Mouse (Mus musculus): ENCODE data around the gene Gm20479. TPM values are rescaled to one million over a fixed set of nuclear protein-coding genes. Genes with fewer than 3 reads are reported as not detected.

Gm20479 gene
- total RNA-seq, 1 experiment from 2014 or later, result not detected

DNA sequence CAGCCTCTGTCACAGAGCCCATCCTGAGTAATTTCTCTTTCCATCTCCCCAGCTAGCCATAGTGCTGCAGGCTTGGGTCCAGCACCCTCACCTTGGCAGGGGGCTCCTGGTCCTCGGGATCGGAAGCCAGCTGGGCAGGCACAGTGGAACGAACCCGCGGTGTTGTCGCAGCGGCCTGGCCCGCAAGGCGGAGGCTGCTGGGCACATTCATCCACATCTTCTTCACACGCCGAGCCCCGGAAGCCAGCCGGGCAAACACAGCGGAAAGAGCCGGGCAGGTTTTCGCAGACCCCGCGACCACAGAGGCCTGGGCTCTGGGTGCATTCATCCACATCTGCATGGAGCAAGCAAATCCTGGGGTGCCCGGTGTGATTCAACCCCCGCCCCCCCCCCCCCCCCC is 32.3 kb downstream of the Gm20479 start:
- no peak for ATAC-seq (replicated peaks; ENCODE audit: insufficient number of reproducible peaks, low FRiP score, low TSS enrichment, poor library complexity, severe bottlenecking)

GRCm38 (mm10) chr7:27324161-27324560 is 33.1 kb downstream of the Gm20479 start:
- ATAC-seq (replicated peaks; ENCODE audit: insufficient number of reproducible peaks, low FRiP score, low TSS enrichment, poor library complexity, severe bottlenecking), result no peak

DNA sequence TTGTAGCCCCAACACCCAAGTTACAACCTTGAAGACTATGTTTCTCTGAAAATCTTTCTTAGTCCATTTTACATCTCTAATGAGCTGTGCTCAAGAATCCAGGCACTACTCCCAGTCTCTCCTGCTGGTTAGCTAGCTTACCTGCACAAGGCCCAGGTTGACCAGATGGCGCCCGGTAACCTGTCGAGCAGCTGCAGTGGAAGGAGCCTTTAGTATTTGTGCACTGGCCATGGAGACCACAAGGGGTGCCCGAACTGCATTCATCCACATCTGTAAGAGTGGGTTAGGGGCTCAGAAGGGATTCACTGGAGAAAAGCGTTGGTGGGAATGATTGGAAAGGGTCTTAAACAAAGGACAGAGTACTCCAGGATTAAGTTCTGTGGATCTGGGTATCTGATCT is 34.2 kb downstream of the Gm20479 start:
- no peak for ATAC-seq (replicated peaks; ENCODE audit: insufficient number of reproducible peaks, low FRiP score, low TSS enrichment, poor library complexity, severe bottlenecking)

DNA sequence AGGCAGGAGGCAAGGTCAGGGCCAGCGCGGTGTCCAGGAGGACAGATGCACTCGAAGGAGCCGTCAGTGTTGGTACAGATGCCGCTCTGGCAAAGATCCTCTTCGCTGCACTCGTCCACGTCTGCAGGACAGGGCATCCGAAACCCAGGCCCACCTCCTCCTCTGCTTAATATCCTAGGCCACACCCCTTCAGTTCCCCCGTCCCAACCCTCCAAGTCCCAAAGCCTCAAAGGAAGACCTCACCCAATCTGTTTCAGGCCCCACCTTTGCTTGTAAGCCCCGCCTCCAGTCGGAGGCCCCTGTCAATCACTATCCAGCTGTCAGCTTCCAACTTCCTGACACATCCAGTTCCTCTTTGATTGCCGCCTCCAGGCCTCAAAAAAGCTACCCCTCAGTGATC is 34.9 kb downstream of the Gm20479 start:
- no peak for ATAC-seq (replicated peaks; ENCODE audit: insufficient number of reproducible peaks, low FRiP score, low TSS enrichment, poor library complexity, severe bottlenecking)

GRCm38 (mm10) chr7:27319411-27319810 is 37.8 kb downstream of the Gm20479 start:
- ATAC-seq (replicated peaks; ENCODE audit: insufficient number of reproducible peaks, low FRiP score, low TSS enrichment, poor library complexity, severe bottlenecking), result no peak

GRCm38 (mm10) chr7:27315958-27316357 is 41.3 kb downstream of the Gm20479 start:
- no peak for ATAC-seq (replicated peaks; ENCODE audit: insufficient number of reproducible peaks, low FRiP score, low TSS enrichment, poor library complexity, severe bottlenecking)

- no peak for ATAC-seq (replicated peaks; ENCODE audit: insufficient number of reproducible peaks, low FRiP score, low TSS enrichment, poor library complexity, severe bottlenecking)
Measured at GRCm38 (mm10) chr7:27314393-27314792, 42.8 kb downstream of the Gm20479 start.

- ATAC-seq (replicated peaks; ENCODE audit: insufficient number of reproducible peaks, low FRiP score, low TSS enrichment, poor library complexity, severe bottlenecking), result no peak
Measured at GRCm38 (mm10) chr7:27311651-27312284, 45.5 kb downstream of the Gm20479 start.

GRCm38 (mm10) chr7:27310996-27311535 is 46.2 kb downstream of the Gm20479 start:
- no peak for ATAC-seq (replicated peaks; ENCODE audit: insufficient number of reproducible peaks, low FRiP score, low TSS enrichment, poor library complexity, severe bottlenecking)

DNA sequence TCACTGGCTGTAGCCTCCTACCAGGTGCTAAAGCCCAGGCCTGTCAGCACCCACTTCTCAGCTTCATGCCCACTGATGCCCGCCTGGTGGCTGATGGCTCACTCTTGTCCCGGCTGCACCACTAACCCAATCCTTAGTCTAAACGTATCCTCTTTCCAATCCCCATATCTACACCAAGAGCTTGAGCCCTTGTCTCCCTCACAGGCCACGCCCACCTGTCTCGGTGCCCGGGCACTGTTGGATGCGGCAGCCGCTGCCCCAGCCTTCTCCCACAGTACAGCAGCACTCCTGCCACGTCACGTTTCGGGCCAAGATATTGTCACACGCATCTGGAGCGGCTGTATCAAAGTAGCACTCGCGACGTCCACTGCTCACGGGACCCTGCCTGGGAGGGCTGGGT is 46.9 kb downstream of the Gm20479 start:
- no peak for ATAC-seq (replicated peaks; ENCODE audit: insufficient number of reproducible peaks, low FRiP score, low TSS enrichment, poor library complexity, severe bottlenecking)

DNA sequence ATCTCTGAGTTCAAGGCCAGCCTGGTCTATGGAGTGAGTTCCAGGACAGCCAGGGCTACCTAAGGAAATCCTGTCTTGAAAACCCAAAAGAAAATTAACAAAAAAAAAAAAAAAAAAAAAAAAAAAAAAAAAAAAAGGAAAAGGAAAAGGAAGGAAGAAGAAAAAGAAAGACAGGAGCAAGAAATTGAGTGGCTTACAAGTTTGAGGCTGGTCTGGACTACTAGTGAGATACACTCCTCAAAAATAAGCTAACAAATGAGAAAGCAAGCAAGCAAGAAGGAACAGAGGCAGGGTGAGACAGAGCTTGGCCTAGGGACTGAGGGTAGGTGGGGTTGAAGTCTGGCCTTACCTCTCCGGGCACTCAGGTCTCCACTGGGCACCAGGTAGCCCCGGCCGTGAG is 47.4 kb downstream of the Gm20479 start:
- no peak for ATAC-seq (replicated peaks; ENCODE audit: insufficient number of reproducible peaks, low FRiP score, low TSS enrichment, poor library complexity, severe bottlenecking)

DNA sequence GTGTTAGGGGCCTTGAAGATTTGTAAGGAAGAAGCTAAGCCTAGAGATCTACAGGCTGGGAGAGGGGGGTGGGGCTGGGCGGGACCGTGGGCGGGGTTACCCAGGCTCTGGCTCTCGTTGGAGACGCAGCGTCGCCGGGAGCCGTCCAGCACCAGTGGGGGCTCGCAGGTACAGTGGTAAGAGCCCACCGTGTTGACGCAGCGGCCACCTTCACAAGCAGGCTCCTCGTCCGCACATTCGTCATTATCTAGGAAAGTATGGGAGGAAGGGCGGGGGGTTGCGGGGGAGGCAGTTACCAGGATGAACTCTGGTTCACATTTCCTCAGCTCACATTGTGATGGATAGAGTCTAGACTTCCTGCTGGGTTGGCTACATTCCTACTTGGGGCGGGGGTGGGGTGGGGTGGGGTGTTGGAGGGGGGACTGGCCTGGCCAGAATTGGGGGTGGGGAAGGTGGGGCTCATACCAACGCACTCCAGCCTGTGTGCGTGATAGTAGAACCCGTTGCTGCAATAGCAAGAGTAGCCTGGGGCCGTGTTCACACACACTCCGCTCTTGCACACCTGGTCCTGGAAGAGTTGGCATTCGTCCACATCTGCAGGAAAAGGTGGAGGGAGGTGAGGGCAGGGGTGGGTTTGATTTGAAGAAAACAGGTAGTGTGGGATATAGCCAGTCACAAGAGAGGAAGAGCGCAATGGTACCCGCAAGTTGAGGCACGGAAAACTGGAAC is 48.2 kb downstream of the Gm20479 start:
- no peak for ATAC-seq (replicated peaks; ENCODE audit: insufficient number of reproducible peaks, low FRiP score, low TSS enrichment, poor library complexity, severe bottlenecking)

- no peak for ATAC-seq (replicated peaks; ENCODE audit: insufficient number of reproducible peaks, low FRiP score, low TSS enrichment, poor library complexity, severe bottlenecking)
Measured at GRCm38 (mm10) chr7:27307551-27307950, 49.7 kb downstream of the Gm20479 start.

- no peak for ATAC-seq (replicated peaks; ENCODE audit: insufficient number of reproducible peaks, low FRiP score, low TSS enrichment, poor library complexity, severe bottlenecking)
Measured at GRCm38 (mm10) chr7:27306161-27307160, 50.8 kb downstream of the Gm20479 start.

- no peak for ATAC-seq (replicated peaks; ENCODE audit: insufficient number of reproducible peaks, low FRiP score, low TSS enrichment, poor library complexity, severe bottlenecking)
Measured at GRCm38 (mm10) chr7:27305091-27305730, 52.0 kb downstream of the Gm20479 start.
